Mouse (Mus musculus) thymus, postnatal 0 days (tissue): ENCODE results near the gene Fbxw7. TPM values are rescaled to one million over a fixed set of nuclear protein-coding genes. Genes with fewer than 3 reads are reported as not detected.
"Not testable (repeated sequence)": the region's sequence is repeated elsewhere in the genome, so short reads cannot be mapped to it uniquely, and the experiment has no call there.

Experiments used
- DNase-seq: peaks from one replicate; pipeline ENCODE4 v3.0.0-alpha.2; 2015; ENCODE audit warnings: low spot score
- polyA plus RNA-seq: library from polyadenylated mRNA; unstranded; fragments of >200 nt; fragmentation: Nextera tagmentation; extraction: Ambion mirVana; gene quantifications from 2 replicates; pipeline ENCODE4 v1.2.1, GENCODE M21; 2015

Fbxw7 gene
- polyA plus RNA-seq, 1 experiment from 2014 or later = 18.2 TPM

DNA sequence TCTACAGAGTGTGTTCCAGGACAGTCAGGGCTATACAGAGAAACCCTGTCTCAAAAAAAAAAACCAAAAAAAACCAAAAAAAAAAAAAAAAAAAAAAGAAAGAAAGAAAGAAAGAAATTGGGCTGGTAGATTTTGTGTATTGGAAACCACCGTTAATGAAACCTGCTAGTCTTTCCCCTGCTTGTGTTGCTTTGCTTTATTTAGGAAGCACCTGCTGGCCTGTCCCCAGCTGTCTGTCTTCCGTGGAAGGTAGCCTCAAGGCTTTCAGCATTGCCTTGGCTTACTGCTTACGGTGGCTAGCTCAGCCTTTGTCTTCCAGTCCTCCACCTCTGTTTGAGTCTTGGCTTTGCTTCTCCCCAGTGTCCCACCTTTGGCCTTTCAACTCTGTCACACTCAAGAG, 11.9 kb downstream of the Fbxw7 start:
- no peak for DNase-seq

DNA sequence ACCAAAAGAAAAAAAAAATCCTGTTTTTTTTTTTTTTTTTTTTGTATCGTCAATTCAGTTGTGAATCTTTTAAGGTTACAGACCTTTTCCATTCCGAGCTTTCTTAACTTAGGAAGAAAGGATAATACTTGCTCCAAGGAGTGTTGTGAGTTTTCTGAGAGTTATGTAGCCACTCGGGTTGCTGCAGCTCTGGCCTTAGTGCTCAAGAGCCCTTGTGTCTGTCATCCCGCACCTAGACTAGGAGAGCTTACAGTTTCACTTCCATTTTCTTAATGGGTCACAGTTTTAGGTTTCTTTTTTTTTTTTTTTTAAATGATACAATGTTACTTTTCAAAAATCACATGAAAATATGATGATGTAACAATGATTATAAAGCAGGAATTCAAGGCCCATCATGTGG, 12.5 kb downstream of the Fbxw7 start:
- DNase-seq = no peak

DNA sequence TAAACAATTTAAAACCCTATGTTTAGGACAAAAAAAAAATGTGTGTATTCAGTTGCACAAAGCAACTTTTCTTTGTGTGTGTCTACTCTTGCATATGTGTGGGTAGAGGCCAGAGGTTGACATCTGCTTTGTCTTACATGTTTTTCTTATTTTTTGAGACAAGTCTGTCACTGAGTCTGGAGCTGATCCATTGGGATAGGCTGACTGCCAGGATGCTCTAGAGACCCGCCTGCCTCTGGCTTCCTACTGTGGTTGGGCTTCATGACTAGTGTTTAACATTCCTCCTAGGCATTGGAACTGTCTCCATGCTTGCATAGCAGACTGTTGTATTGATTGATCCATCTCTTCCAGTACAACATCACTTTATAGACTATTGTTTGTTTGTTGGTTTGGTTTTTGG, 14.3 kb downstream of the Fbxw7 start:
- no peak for DNase-seq

DNA sequence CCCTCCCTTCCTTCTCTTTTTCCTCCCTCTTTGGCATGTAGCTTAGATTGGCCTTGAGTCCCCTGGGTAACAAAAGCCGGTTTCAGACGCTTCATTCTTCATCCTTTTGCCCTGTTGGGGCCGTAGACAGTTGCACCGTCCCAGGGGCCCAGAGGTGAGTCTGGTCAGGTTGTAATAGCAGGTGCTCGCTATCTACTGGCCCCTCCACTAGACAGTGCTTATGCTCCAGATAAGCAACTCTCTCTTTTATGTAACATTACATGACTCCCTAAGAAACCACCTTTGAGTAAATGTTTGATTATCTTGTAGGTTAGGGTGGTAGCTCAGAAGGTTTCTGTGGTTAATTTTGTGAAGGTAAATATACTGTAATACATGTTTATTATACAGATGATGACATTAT, 21.0 kb downstream of the Fbxw7 start:
- no peak for DNase-seq

DNA sequence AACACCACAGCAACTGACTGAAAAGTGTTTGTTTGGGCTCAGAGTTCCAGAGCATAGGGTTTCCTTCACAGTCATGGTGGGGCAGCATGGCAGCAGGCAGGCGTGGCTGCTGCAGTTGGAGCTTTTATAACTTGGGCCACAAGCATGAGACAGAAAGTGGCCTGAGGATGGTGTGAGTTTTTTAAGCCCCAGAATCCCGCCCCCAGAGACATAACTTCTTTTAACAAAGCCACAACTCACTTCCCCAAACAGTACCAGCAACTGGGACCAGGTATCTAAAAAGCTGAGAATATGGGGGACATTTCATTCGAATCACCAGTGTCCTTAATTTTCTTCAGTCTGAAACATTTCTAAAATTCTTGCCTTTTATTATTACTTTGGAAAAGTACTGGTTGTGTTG, 22.9 kb downstream of the Fbxw7 start:
- no peak for DNase-seq

DNA sequence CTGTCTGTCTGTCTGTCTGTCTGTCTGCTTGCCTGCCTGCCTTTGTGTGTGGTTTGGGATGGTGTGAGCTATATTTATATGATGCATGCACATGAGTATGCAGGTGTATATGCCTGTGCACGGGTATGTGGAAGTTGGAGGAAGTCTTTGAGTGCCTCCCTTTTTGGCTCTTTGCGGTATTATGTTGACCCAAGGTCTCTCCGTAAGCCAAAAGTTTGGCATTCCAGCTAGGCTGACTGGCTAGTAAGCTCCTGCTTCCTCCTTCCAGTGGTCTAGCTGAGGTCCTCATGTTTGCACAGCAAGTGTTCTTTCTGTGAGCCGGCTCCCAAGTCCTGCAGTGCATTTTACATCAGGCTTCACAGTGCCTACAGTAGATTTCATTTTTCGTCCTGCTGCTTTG, 24.4 kb downstream of the Fbxw7 start:
- no peak for DNase-seq

DNA sequence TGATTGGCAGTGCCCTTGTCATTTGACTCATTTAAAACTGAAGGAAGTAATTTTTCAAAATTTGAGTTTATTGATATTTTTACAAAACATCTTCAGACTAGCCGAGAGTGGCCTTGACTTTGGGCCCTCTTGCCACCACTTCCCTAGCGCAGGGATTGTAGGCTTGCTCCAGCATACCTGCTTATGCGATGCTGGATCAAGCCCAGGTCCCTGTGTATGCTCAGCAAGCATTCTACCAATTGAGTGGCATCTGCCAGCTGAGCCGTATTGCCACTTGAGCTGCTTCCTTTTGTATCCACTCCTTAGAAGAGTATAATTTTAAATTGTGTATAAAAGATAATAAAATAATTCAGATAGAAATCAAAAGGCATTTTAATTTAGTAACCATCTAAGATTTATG, 26.2 kb downstream of the Fbxw7 start:
- DNase-seq = no peak

DNA sequence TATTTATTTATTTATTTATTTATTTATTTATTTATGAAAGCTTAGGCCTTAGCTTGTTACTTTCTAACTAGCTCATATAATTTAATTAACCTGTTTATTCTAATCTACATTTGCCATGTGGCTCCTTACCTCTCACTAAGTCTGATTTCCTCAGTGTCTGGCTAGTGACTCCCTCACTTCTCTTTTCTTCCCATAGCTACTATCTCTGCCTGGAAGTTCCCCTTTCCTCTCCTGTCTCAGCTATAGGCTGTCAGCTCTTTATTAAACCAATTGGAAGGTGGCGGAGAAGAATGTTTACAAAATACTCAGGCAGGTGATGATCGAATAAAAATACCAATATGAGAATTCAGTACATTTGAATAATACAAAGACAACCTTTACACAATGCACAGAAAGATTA, 27.7 kb downstream of the Fbxw7 start:
- no peak for DNase-seq

DNA sequence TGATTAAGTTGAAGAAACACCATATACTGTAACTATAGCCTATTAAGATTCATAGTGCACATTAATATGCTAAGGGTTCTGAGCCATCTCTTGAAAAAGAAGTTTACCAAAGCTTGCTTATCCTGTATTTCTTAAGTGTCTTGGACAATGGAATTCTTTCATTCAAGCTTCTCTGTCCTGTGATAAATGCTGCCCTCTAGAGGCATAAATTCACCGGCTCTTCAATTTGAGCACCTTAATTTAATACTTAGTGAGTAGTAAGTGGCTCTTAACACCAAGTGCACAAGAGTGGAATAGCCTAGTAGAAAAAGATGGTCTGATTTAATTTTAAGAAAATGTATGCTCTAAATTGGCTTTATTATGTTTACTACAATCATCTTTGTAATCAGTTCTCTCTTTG, 28.5 kb downstream of the Fbxw7 start:
- DNase-seq = peak; percentile 61

DNA sequence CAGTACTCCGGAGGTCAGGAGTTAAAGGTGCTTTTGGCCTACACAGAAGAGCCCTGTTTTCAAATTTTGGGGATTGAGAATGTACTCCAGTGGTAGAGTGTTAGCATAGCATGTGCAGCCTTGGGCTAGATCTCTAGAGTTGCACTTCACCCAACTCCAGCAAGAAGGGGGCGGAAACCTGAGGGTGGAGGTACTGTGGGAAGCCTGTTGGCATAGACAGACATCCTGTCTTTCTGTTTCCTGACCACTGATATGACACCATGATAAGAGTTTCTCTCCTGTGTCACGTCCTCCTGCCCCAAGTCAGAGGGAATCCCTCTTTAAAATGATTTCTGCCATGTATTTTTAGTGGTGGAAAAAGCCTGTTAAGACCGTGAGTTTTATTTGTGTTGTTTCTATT, 33.7 kb downstream of the Fbxw7 start:
- DNase-seq = peak; percentile 56

DNA sequence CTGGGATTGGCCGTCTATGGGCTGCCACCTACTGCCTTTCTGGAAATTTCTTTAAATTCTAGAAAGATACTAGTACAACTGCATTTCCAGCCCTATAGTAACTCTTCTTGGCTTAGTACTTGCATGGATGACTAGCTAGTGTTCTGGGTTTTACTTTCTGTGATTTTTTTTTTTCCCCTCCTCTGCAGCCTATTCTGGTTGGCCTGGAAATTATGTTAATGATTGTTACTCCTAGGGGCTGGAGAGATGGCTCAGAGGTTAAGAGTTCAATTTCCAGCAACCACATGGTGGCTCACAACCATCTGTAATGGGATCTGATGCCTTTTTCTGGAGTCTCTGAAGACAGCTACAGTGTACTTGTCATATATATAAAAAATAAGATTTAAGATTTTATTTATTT, 35.4 kb downstream of the Fbxw7 start:
- DNase-seq = no peak

DNA sequence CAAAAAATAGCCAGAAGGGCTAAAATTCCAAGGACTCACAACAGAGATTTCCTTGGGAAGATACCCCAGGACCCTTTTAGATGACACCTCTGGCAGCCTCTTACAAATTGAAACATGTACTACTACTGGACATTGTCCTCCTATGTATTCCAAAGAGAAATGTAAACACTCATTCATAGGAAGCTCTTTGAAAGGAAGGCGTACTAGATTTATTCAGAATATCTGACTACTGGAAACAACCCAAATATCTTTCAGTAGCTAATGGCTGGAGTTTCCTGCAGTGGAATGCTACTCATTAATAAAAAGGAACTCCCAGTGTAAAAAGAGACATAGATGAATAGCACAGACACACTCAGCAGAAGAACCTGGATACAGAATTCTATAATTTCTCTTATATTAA, 36.7 kb downstream of the Fbxw7 start:
- DNase-seq = no peak

DNA sequence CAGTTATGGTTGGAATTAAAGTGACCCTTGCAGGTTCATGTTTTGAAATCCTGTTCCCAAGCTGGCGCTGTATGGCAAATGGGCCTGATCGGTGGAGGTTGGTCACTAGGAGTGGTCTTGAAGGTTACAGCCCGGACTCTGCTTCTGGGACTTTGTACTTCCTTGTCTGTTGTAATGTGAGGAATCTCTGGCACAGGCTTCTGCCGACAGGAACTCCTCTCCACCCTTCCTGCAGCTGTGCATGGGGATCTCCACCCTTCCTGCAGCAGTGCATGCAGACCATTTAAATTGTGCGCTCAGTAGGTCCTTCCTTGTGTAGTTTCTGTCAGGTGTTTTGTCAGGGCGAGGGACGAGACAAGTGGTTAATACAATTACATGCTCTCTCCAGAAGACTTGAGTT, 37.8 kb downstream of the Fbxw7 start:
- DNase-seq = no peak

DNA sequence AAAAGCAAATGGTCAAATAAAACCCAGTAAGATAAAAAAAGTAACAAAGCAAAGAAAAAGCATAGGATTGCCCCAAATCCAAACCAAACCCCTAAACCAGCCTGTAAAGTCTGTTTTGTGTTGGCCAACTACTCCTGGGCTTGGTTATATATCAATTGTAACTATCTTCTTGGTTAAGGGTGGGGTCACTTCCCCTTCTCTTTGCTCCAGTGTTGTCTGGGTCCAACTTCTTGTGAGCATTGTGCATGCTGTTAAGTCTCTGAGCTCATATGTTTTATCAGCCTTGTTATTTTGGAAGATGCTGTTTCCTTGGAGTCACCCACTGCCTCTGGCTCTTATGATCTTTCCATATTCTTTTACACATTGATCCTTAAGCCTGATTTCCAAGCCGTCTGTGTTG, 39.4 kb downstream of the Fbxw7 start:
- DNase-seq = no peak

DNA sequence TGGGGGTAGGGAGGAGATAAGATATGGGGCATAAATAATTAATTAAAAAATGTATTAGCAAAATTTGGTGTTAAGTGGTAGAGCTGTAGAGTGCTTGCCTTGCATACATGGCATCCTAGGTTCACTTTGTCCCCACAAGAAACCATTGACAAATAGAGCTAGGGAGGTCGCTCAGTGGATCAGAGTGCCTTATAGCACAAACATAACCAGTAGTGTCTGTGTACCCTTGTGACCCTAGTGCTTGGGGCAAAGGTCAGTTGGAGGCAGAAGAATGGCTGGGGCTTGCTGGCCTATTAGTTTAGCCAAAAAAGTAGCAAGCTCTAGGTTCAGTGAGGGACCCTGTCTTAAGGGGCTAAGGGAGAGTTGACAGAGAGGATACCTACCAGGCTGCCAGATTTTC, 45.6 kb downstream of the Fbxw7 start:
- no peak for DNase-seq

DNA sequence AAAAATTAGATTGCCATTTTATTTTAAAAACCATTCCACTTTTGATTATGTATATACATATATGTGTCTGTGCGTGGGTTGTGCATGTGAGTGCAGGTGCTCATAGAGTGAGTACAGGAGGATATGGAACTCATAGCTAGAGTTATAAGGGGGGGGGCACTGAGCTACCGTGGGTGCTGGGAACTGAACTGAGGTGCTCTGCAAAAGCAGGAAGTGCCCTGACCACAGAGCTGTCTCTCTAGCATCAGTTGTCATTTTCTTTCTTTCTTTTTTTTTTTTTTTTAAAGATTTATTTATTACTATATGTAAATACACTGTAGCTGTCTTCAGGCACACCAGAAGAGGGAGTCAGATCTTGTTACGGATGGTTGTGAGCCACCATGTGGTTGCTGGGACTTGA, 46.7 kb downstream of the Fbxw7 start:
- DNase-seq = not testable (repeated sequence)

DNA sequence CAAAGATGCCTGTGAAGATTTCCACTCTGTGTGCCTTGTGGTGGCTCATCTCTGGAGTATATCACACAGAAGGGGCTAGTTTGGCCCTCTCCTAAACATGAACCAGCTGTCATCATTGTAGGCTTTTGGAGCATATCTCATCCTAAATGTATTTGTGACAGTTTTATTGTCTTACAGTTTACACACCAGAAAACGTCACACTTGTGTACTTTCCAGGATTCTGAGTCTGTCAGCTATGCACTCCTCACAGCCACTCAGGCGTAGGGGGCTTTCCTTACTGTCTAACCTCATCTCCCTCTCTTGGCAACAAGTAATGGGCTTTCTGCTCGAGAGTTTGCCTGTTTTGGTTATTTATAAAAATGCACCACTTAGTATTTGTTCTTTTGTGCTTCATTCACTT, 50.6 kb downstream of the Fbxw7 start:
- no peak for DNase-seq

DNA sequence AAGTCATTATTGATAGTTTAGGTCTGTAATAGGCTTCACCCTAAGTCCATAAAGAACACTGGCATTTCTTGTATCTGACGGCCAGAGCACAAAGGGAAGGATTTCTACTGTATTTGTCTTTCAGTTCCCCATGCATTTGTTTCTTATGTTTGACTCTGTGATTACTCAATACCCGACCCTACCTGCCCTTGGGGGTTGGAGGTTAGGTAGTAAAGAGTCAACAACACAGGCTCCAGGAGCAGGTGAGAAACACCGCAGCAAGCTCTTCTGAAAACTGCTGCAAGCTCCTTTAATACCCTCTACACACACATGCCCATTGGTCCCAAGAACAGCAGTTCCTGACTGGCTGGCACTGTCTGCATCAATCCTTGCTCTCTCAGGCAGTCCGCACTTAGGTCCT, 51.8 kb downstream of the Fbxw7 start:
- no peak for DNase-seq

DNA sequence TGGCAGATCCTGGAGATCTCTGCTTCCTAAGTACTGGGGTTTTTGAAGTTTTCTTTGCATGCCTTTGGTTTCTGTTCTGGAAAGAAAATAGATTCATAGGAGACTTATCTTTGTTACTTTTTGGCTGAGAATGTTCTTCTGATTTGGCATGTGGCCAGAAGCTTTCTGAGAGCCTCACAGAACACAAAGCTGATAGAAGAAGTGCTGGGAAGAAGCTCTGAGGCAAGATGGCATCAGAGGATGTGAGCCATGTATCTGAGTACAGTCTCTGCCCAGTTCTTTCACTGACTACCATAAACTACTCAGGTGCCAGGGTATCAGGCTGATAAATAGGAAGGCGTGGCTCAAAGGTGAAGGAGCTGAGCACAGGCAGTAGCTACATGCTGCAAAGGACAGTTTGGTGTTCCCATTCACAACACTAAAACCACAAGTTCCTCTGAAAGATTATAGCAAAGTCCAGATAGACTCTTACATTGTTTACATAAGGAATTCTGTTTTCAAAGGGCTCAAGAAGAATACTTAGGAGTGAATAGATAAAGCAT, 52.4 kb downstream of the Fbxw7 start:
- DNase-seq = no peak

DNA sequence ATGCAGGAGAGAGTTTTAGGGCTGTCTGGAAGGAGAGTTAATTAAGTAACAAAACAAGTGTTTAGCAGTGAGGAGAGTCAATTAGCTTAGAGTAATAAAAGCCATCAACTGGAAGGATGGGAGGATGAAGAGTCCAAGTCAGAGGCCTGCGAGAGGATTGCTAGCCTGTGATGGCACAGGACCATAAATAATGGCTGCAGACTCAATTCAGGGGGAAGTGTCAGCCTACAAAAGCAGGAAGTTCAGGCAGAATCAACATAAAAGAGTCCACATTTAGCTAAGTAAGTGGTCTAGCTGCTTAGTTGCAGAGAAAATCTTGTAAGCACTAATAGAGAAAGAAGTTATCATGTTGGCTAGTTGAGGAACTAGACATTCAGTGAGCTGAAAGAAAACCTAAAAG, 52.9 kb downstream of the Fbxw7 start:
- DNase-seq = no peak

DNA sequence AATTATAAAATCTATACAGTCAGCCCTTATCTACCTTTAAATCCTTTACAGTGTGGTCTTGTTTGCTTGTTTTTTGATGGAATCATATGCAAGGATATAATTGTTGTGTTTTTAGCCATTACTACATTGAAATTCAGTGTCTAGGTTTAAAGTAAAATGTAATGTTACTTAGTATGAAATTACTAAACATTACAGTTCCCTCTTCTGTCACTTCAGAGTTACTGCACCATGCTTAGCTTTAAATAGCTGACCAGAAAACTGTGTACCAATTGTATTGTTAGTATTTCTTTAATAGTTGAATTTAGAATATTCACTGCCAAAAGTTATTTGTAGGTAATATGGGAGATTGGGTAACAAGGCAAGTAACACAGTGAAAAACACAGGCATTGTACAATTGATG, 55.1 kb downstream of the Fbxw7 start:
- DNase-seq = no peak

DNA sequence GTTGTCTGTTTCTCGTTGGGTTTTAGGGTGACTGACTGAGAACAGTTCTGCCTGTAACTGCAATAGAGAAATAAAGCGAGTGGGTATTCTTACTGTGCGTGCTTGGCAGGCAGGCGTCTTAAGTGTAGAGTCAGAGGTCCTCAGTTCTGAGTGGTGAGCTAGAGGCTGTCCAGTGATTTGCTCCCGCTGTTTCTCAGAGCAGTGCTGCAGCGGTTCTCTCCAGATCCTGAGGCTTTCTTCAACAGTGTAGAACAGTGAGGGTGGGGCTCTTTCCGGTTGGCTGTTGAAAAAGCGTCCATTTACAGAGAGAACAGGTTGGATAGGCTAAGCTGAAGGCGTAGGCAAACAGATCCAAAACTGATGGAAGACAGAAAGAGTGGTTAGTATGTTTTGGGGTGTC, 60.2 kb downstream of the Fbxw7 start:
- no peak for DNase-seq

DNA sequence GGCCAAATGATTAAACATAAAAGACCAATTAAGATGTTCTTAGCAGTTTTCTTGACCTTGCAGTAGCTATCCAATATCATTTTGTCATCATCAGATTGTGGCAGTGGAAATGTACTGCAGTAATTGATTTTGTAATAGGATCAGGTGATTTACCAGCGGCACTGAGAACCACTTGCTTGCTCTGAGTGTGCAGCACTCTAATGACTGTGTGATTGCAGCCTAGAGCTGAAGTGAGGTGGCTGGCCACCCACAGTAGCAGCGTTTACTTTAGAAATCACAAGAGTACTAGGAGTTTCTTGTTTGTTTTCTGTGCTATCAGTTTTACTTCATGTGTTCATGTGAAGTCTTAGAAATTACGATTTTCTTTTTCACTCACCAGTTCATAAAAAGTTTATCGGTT, 61.1 kb downstream of the Fbxw7 start:
- DNase-seq = no peak

DNA sequence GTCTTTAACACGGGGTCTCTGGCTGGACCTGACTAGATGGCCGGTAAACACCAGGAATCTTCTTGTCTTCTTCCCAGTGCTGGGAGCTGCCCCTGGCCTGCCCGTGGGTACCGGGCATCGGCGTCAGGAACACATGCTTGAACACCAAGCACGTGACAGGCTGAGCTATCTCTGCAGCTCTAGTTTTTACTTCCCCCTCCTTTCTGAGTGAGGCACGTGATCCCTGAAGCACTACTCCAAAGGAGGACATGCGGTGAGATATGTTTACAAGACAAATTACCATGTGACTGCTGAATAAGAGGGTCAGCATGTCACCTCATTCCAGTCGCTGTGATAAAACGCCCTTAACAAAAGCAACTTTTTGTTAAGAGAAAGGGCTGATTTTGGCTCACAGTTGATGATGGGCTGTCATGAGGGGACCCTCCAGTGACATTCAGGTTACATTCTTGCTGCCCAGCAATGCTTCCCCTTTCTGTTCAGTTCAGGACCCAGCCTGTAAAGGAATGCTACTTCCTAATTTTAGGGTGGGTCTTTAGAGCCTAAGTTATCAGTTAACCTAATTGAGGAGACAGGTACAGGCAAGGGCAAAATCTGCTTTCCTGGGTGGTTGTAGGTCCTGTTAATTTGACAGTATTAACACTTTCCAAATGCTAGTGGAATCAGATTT, 68.9 kb downstream of the Fbxw7 start:
- DNase-seq = peak; percentile 18
